Mouse (Mus musculus) testis, adult 2 months (tissue): ENCODE data around the gene Bend3. TPM values are rescaled to one million over a fixed set of nuclear protein-coding genes. Genes with fewer than 3 reads are reported as not detected.

Experiments
- H3K27ac ChIP-seq: fragments of 200-500 bp; 2 replicates; pipeline ENCODE4 v1.5.1; 2012; ENCODE audit warnings: low read depth, low read length; ENCODE audit not compliant: control insufficient read depth, insufficient read depth
- H3K27me3 ChIP-seq: fragments of 200-500 bp; 2 replicates; pipeline ENCODE4 v1.6.1; 2012; ENCODE audit warnings: mild to moderate bottlenecking, low read length, moderate library complexity; ENCODE audit not compliant: control insufficient read depth, insufficient read depth
- H3K36me3 ChIP-seq: fragments of 200-500 bp; 2 replicates; pipeline ENCODE4 v1.6.1; 2012; ENCODE audit warnings: mild to moderate bottlenecking, low read length; ENCODE audit not compliant: control insufficient read depth, insufficient read depth
- H3K4me1 ChIP-seq: fragments of 200-500 bp; 2 replicates; pipeline ENCODE4 v1.6.1; 2012; ENCODE audit warnings: low read length; ENCODE audit not compliant: control insufficient read depth, insufficient read depth
- H3K4me3 ChIP-seq: fragments of 200-500 bp; 2 replicates; pipeline ENCODE4 v1.5.1; 2012; ENCODE audit warnings: low read depth, mild to moderate bottlenecking, low read length, moderate library complexity, mixed read lengths; ENCODE audit not compliant: control insufficient read depth
- CTCF ChIP-seq: fragments of 200-500 bp; IDR thresholded peaks from 2 replicates; pipeline ENCODE4 v1.5.1; 2012; ENCODE audit warnings: low read depth, mild to moderate bottlenecking, inconsistent platforms, low read length, moderate library complexity; ENCODE audit not compliant: control insufficient read depth, insufficient read depth, insufficient replicate concordance
- POLR2A ChIP-seq: fragments of 200-500 bp; IDR thresholded peaks from 2 replicates; pipeline ENCODE4 v1.6.1; 2012; ENCODE audit warnings: low read depth, mild to moderate bottlenecking, inconsistent platforms, low read length, moderate library complexity; ENCODE audit not compliant: control insufficient read depth
- polyA plus RNA-seq: library from polyadenylated mRNA; depleted of rRNA; stranded (reverse); fragments of >200 nt; gene quantifications from 2 replicates; pipeline ENCODE4 v1.2.3, GENCODE M21; 2012

The Bend3 gene
- polyA plus RNA-seq, 1 experiment = 3.9 TPM

DNA sequence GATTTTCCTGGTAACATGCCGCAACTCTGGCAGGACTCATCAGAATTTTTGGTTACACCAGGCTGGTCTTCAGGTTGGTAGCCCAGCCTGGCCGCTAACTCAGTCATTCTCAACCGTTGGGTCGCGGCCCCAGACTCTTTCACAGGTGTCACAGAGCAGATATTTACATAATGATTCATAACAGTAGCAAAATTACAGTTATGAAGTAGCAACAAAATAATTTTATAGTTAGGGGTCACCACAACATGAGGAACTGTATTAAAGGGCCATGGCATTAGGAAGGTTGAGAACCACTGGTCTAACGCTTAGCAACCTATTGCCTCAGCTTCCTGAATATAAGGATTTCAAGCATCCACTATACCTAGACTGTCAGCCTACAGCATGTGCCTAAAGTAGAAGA lies 10.3 kb upstream of the Bend3 start:
- TF ChIP-seq CTCF (no peak), POLR2A (no peak)
- H3K4me1 ChIP-seq = peaks cover 2% of the 10 kb centered on the region
- H3K36me3 ChIP-seq = no peaks in the 10 kb centered on the region
- H3K4me3 ChIP-seq = no peak overlapping the region
- H3K27ac ChIP-seq = no peak overlapping the region
- no peaks in the 10 kb centered on the region for H3K27me3 ChIP-seq

DNA sequence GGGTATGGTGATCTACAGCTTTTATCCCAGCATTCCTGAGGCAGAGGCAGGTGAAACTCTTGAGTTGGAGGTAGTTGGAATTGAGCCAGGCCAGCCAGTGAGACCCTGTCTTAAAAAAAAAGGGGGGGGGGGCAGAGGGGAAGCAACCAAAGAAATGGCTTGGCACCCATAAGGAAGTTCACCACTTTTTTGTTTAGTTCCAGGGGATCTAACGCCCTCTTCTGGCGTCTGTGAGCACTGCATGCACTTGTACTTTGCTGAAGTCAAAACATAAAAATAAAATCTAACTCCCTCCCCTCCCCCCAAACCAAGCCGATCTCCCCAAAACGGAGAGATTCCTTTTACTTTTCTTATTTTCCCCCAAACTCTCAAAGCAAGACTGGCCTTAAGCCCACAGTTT lies 3.3 kb upstream of the Bend3 start:
- Histone ChIP-seq H3K36me3 (no peaks in the 10 kb centered on the region), H3K27ac (no peak overlapping the region), H3K27me3 (no peaks in the 10 kb centered on the region), H3K4me3 (no peak overlapping the region), H3K4me1 (peaks cover 12% of the 10 kb centered on the region)
- TF ChIP-seq POLR2A = no peak
- 0 out of 2 replicates have a peak, but pooled peaks have one; percentile 16 for TF ChIP-seq CTCF

DNA sequence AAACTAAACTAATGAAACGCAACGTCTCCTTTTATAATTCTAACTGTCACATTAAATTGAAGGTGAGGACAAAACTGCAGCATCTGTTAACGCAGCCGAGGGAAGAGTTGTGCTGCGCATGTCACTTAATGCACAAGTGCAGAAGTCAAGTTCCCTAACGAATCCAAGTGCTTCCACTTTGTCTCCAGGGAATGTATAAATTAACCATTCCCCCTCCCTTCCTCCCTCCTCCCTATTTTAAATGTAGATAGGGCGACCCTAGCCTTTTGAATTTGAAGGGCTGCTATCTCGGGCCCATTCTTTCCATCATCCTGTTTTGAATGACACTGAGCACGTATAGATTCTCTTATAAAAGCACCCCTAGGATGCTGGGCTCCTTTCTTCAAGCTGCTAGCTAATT lies 1.2 kb upstream of the Bend3 start:
- H3K4me3 ChIP-seq = peak overlapping the region; percentile 92; the same call in 1 of the 2 replicates
- H3K27ac ChIP-seq = no peak overlapping the region
- TF ChIP-seq CTCF = no peak
- TF ChIP-seq POLR2A = no peak
- H3K36me3 ChIP-seq = no peaks in the 10 kb centered on the region
- H3K4me1 ChIP-seq = peaks cover 16% of the 10 kb centered on the region
- no peaks in the 10 kb centered on the region for H3K27me3 ChIP-seq

GRCm38 (mm10) chr10:43477865-43478681 lies 558 bp upstream of the Bend3 start:
- TF ChIP-seq CTCF (no peak), POLR2A (no peak)
- peaks cover 16% of the 10 kb centered on the region for H3K4me1 ChIP-seq
- H3K27me3 ChIP-seq = no peaks in the 10 kb centered on the region
- H3K36me3 ChIP-seq = no peaks in the 10 kb centered on the region
- H3K4me3 ChIP-seq = peak overlapping the region; percentile 92
- peak overlapping the region; percentile 57; the same call in 1 of the 2 replicates for H3K27ac ChIP-seq

- Histone ChIP-seq H3K36me3 (no peaks in the 10 kb centered on the region), H3K27ac (peak overlapping the region; percentile 88), H3K4me1 (peaks cover 16% of the 10 kb centered on the region), H3K4me3 (peak overlapping the region; percentile 92), H3K27me3 (no peaks in the 10 kb centered on the region)
- TF ChIP-seq CTCF (peak; percentile 37; the same call in 1 of the 2 replicates), POLR2A (no peak; the same call in none of the 2 replicates)
Observed at GRCm38 (mm10) chr10:43479436-43480157, 966 bp downstream of the Bend3 start.

DNA sequence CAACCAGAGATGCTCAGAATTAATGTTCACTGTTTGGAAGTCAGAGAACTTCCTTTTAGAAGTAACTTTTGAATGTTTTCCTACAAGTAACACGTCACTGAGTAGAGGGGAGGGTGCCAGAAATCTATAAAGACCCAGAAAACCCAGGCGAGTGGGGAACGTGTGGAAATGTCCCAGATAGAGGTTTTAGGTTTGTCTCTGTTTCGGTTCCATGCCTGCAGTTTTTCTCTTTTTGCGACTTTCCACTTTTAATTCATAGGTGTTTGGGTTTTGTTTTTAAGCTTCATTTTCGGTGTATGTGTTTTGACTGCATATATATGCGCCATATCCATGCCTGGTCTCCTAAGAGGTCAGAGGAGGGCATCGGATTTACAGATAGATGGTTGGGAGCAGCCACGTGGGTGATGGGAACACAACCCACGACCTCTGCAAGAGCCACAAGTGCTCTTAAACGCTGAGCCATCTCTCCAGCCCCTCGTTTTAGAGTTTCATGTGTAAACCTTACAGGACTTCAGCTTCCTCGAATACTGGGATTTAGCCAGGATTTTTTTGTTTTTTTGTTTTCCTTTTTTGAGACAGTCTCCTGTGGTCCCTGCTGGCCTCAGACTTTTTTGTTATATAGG lies 1.7 kb downstream of the Bend3 start:
- no peak for TF ChIP-seq CTCF
- TF ChIP-seq POLR2A = no peak
- H3K4me1 ChIP-seq = peaks cover 16% of the 10 kb centered on the region
- H3K27me3 ChIP-seq = no peaks in the 10 kb centered on the region

DNA sequence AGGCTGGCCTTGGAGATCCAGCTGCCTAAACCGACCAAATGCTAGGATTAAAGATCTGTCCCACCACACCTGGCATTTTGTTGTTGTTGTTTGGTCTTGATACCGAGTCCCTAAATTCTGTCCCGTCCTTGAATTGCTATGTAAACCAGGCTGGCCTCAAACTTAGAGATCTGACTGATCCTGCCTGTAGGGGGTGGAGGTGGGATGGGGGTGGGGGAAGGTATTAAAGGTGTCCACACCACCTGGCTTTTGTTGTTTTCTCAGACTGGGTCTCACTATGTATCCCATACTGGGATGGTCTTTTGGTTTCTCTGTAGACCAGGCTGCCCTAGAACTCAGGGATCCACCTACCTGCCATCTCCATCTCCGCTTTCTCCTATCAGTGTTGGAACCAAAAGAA lies 2.5 kb downstream of the Bend3 start:
- no peaks in the 10 kb centered on the region for H3K36me3 ChIP-seq
- no peaks in the 10 kb centered on the region for H3K27me3 ChIP-seq
- no peak for TF ChIP-seq POLR2A
- no peak for TF ChIP-seq CTCF
- peaks cover 16% of the 10 kb centered on the region for H3K4me1 ChIP-seq
- H3K27ac ChIP-seq = no peak overlapping the region
- no peak overlapping the region for H3K4me3 ChIP-seq

More for the DNA sequence above, 1.7 kb downstream of the Bend3 start:
- no peaks in the 10 kb centered on the region for H3K36me3 ChIP-seq
- peak overlapping the region; percentile 88 for H3K27ac ChIP-seq
- H3K4me3 ChIP-seq = peak overlapping the region; percentile 92
